Mouse (Mus musculus): ENCODE data around the gene Atp6ap1l.
"Not testable (repeated sequence)": the region's sequence is repeated elsewhere in the genome, so short reads cannot be mapped to it uniquely, and the experiment has no call there.

Gene Atp6ap1l
- long read RNA-seq, experiment 1: 0 reads
- long read RNA-seq, experiment 2: 0 reads

DNA sequence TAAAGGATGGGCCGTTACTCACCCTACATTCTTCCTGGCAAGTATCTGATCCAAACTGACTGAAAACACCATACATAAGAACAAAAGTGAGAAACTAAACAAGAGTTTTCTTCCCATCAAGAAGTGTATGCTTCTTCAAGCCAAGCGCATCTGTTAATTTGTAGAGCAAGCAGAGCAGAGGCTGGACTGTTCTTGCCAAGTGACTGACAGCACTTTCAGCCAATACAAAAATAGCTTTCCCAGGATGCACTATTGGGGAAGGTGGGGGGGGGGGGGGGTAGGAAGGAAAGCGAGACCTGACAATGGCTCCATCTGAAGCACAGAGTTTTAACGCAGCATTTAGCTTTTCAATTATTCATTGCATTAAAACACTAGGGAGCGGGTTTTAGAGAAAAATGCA lies at the start of gene Atp6ap1l:
TSS of gene Atp6ap1l (minus strand) at position 180 of the 400 bp plus-strand sequence.
- intact Hi-C loops (cut with DNase I): no loop called here

DNA sequence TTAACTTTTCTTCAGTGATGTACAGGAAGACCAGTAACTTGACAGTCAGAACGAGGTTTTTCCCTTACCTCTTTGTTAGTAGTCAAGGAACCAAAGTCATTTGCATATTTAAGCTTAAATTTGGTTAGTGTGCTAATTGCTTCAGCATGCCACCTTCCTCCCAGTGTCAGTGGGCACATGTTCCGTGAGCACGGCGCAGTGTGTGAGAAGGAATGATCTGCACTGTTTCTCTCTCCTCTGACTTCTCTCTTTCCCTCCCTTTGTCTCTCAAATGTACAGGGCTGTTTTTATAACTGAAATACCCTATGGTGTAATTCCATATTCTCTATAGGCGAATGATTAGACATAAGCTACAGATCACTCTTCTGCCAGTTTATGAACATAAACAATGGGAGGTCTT lies 34.4 kb upstream of the Atp6ap1l start:
- intact Hi-C loops (cut with DNase I): loop anchor here (10.0 kb wide), 1 partner anchor 695 kb away; no protein-coding TSS in a partner anchor

DNA sequence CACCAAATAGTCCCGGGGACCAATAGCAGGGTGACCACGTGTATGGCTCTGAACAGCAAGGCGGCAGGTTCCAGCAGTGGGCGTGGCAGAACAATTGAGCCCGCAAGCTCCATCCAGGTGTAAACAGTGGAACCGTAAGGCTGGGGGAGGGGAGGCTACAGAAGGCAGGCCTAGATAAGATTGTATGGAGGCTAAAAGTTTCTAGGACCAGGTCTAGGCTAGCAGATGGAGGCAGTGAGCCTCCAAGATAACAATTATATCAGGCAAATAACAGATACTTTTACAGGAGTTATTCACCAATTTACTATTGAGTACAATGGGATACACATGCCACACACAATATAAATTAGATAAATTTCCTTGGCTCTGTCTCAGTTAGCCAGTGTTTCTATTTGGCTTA lies 34.0 kb upstream of the Atp6ap1l start:
- intact Hi-C loops (cut with DNase I): loop anchor here (10.0 kb wide), 1 partner anchor 696 kb away; no protein-coding TSS in a partner anchor

DNA sequence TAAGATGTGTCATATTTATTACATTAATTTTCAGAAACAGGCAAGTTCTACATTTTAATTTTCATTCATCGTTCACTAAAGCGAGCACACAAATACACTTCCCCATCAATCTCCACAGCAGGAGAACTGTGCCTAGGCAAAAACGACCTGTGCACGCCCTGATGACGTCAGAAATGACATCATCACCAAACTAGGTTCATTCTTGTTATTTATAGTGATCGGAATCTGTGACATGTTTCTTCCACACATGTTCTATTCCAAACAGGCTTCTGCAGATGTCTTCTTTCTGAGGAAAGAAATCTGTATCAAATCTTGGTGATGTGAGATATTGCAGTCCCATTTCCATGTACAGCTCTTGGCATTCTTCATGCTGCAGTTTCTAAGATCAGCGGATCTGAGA lies 30.7 kb upstream of the Atp6ap1l start:
- intact Hi-C loops (cut with DNase I): loop anchor here (10.0 kb wide), 1 partner anchor 699 kb away; no protein-coding TSS in a partner anchor

DNA sequence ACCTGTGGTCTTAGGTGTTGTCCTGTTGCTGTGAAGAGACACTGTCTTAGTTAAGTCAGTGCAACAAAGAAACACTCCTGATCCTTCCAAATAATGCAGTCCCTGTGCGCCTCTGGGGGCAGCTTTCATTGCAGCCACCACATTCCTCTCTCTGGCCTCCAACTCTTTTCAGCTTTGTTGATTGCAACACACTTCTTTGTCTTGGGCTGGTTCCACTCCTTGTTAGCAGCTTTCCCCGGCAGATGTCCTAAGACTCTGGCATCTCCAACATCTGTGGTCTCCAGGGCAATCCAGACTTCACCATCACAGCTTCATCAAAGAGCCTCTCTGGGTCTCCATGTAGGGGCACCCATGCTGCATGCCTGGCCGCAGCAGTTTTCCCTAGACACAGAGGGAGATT lies 28.1 kb upstream of the Atp6ap1l start:
- intact Hi-C loops (cut with DNase I): loop anchor here (10.0 kb wide), 1 partner anchor 702 kb away; no protein-coding TSS in a partner anchor

DNA sequence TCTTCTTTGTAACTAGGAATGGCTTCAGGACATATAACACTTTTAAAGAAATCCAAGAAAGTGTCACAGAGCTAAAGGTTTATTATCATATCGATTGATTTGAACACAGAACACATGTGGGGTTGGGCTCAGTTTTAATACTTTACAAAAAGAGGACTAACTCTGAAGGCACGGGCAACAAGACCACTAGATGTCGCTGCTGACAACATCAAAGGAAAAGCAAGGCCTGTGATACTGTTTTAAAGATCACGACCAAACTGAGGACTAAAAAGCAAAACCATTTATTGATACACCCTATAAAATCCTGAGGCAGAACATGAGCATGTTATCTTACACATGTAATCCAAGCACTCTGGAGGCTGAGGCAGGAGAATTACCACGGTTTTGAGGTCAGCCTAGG lies 24.7 kb upstream of the Atp6ap1l start:
- intact Hi-C loops (cut with DNase I): loop anchor here (10.0 kb wide), 1 partner anchor 705 kb away; no protein-coding TSS in a partner anchor

DNA sequence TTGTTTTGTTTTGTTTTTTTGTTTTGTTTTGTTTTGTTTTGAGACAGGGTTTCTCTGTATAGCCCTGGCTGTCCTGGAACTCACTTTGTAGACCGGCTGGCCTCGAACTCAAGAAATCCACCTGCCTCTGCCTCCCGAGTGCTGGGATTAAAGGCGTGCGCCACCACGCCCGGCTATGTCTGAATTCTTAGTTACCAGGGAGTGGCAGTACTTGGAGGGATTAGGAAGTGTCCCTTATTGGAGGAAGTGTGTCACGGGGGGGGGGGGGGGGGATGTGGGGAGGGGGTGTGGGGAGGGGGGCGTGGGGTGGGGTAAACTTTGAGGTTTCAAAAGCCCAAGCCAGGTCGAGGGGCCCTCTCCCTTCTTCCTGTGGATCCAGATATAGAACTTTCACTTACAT lies 23.1 kb upstream of the Atp6ap1l start:
- intact Hi-C loops (cut with DNase I): not testable (repeated sequence)

DNA sequence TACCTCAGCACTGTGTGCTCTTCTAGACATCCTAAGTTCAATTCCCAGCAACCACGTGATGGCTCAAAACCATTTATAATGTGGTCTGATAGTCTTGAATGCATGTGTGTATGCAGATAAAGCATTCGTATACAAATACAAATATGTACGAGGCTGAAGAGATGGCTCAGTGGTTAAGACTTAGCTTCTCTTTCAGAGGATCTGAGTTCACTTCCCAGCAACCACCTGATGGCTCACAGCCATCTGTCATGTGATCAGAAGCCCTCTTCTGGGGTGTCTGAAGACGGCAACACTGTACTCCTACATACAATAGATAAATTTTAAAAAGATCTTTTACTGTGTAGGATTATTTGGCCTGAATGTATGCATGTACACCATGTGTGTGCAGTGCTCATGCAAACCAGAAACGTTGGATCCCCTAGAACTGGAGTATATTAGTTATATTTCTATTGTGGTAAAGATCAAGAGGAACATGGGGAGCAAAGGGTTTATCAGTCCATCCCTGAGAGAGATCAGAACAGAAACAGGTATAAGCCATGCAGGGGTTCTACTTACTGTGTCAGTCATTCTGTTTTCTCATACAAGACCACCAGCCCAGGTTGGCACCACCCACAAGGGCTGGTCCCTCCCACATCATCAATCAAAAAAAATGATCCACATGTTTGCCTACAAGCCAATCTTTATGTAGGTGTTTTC lies 21.9 kb upstream of the Atp6ap1l start:
- intact Hi-C loops (cut with DNase I): no loop called here

DNA sequence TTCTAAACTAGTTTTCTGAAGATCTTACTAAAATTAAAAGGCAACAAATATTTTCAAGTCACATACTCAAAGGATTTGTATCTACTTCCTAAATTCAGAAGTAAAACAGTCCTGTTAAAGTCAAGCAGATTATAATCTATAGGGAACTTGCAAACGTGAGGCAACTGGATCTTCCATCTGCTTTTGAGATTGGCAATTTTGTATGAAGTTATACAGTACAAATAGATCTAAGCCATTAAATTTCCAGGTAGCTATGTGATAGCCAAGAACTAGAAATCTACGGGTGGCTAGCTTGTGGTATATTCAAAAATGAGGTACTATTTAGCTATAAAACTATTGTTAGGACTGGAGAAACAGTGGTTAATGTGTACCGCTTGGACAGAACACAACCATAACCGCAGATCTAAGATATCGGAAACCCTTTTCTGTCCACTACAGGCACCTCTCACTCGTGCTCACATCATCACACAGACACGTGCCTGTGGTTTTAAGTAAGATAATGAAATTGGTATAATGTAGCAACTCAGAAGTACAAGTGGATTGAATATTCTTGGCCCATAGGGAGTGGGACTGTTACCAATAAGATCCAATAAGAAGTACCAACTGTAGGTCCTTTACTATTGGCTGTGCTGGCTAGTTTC lies 21.1 kb upstream of the Atp6ap1l start:
- intact Hi-C loops (cut with DNase I): no loop called here

DNA sequence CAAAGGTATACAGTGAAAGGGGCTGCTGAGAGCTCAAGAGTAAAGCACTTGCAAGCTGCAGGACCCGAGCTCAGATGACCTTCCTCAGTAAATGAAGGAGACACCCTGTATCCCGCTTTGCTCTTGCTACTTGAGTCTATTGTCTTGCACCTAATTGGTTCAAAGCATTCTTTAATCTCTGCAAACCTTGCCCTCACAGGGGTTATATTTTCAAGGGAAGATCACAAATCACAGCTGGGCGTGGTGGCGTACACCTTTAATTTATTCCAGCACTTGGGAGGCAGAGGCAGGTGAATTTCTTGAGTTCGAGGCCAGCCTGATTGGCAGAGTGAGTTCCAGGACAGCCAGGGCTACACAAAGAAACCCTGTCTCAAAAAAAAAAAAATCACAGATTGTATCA lies 20.0 kb upstream of the Atp6ap1l start:
- intact Hi-C loops (cut with DNase I): no loop called here

DNA sequence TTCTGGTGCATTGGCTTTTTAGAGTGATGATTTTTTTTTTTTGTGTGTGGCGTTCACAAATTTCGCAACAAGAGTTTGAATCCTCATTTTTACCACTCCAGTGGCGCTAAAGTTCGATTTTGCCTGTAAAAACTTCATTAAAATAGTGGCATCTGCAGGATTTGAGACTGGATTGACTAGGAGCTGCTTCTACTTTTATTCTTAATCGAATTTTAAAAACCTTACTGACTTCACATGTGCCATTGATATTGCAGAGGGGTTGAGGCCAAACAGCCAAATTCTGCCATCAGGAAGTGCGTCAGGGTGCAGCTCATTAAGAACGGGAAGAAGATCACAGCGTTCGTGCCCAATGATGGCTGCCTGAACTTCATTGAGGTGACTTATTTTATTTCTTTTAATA lies 18.9 kb upstream of the Atp6ap1l start:
- intact Hi-C loops (cut with DNase I): no loop called here

DNA sequence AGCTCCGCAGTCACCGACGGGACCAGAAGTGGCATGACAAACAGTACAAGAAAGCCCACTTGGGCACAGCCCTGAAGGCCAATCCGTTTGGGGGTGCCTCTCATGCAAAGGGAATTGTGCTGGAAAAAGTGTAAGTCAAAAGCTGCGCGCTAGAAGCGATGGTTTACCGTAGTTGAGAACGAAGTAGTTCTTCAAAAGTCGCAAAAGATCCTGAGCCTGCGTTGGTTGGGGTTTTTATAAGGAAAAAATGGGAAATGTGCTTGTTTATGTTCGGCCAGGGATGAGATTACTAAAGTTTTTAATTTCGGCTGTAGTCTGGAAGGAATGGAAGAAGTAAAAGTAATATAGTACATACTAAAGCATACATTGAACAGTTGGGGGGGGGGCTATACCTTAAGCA lies 18.5 kb upstream of the Atp6ap1l start:
- intact Hi-C loops (cut with DNase I): not testable (repeated sequence)

DNA sequence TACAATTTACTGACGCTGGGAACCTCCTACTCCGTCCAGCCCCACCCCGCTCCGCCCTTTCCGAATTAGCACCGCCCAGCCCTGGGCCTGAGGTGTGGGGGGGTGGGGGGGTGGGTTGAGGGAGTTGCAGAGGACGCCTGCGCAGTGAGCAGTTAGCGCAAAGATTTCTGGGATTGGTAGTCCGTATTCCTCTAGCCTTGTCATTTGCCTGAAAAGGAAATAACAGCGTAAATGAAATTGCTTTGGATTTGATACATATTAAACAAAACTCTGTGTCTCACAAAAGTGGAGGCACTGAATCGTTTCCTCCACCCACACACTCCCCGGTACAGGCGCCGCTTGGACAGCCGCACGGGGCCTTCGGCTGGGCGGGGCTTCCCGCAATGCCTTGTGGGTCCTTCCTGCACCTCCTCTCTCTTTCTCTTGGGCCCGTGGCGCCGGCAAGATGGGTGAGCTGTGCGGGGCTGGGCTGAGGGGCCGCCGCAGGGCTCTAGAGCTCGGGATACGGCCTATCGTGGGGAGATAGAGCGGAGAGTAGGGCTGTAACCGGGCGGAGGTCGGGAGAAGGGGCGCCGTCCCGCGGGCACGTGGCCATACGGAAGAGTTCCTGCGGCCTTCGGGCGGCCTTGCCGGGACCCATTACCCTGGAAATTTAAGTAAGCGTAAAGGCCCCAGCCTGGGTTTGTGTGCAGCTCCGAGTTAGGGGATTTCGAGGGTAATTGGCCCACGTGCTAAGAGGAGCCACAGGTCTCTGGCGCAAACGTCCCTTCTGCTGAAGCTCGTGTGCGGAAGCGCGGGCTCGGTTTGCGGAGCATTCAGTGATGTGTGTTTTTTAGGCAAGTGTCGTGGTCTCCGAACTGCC lies 17.8 kb upstream of the Atp6ap1l start, which contains the start of gene Rps23:
TSS of gene Rps23 (plus strand) at position 208 of the 862 bp plus-strand sequence.
- intact Hi-C loops (cut with DNase I): no loop called here

DNA sequence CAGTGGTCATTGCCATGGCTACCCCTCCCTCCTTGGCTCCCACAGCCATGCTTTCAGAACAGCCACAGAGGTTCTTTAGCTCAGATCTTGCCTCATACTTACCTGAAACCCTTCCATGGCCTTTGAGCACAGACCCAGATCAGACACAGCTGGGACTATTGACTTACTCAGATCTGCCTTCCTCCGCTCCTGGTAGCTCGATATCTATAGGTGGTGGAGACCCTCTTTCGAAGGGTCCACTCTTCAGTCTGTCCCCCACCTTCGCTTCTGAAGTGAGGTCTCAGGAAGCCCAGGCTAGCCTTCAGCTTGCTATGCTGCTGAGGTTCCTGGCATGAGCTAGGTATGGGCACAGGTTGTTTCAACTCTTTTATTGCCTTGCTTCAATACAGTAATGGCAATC lies 9.6 kb upstream of the Atp6ap1l start:
- intact Hi-C loops (cut with DNase I): no loop called here

DNA sequence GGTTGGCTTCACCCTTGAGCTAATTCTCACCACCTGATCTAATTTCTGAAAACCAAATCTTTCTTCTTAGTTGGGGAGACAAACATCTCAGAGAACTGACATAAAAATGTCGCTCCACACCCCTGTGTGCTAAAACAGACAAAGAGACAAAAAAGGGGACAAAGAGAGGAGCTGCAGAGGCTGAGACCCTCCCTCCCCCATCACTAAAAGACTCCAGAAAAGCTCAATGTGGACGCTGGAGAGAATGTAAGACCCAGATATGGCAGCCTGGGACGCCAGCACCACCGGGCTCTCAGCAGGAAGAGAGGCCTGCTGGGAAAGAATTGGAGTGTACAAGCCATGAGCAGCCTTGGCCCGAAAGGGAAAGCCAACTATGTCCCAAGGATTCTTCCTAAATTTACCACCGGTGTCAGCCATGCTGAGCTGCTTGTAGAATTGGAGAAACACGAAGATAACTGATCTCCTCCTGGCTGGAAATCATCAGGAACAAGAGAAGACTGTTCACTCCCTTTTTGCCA lies 8.6 kb upstream of the Atp6ap1l start:
- intact Hi-C loops (cut with DNase I): no loop called here

DNA sequence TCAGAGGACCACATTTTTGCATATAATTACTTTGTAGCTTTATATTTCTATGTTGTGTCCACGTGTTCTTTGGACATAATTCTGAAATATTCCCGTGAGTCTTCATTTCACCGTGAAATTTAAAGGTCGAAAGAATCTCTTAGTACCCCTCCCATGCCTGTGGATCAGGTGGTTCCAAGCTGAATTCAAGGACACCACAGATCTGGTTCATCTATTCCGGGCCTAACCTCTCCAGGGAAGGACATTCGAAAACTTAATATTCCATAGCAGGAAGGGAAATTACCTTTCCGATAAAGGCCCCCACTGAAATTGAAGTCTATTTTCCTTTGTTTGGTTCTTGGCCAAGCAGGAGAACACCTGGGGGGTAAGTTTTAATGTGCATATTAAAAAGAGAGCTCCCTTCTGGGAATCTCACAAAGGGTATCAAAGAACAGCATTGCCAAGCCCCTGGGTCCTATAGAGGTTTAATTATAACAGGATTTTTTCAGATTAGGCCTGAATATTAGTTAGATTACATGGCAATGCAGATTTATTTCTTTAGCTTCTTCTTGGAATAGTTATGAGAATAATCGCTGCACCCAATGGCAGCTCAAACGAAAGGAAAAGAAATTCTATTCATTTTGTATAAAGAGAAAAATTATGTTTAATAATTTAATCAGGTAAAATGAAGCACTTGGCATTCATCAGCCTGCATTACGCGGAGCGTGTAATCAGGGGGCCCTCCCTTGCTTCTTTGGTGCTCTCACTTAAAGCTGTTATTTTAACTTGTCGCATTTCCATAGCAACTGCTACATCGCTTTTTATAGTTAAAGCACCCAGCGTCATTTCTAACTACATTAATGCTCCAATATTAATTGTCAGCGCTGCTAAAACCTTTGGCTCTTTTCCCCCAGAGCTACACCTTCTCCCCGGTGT lies 7.9 kb upstream of the Atp6ap1l start:
- intact Hi-C loops (cut with DNase I): no loop called here

DNA sequence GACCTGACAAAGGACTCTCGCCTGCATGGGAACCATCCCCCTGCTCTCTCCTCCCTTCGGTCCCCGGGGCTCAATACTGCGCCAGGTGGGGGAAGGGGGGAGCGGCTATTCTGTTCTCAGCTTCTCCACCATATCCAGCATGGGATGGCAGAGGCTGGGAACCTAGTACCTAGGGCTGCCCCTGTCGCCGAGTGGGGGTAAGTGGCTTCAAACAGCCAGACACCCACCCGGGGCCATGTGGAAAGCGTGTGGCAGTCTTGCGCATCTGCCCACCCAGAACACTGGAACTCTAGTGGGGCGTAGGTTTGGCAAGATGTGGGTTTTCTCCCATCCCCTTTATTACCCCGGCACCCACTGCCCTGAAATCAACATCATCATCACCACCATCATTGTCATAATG lies 2.2 kb upstream of the Atp6ap1l start:
- intact Hi-C loops (cut with DNase I): no loop called here

DNA sequence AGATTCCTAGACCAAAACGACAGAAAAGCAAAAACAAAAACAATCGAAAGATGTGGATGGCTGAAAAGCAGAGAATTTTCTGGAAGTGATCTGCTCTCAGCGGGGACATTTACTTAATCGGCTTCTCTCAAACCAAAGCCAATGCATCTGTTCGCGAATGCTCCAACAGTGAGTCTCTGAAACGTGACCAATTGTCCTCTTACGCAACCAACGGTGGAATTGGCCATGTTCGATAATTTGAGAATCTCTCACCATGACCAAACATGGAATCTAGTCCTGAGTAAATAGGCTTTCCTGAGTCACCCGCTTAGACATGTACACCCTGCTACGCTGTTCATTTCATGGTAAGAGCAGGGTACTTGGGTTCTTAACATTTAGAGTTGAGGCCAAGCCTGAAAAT lies 8.3 kb downstream of the Atp6ap1l start:
- intact Hi-C loops (cut with DNase I): no loop called here

DNA sequence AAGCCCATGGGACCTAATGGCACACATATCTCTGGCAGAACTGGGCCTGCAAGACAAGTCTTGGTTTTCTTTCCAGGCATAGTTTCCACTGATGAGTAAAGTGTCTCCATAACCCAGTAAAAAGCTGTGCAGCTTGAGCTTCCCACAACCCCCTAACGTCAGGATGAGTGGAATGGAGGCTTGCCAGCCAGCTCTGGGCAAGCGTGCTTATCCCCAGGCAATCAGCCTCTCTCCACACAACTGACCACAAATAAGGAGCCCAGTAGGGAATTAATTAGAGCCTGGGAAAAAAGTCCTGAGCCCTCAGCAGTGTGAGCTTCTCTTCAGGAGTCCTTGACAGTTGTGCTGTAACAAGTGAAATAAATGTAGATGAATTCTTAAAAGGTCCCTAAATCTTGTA lies 9.1 kb downstream of the Atp6ap1l start:
- intact Hi-C loops (cut with DNase I): no loop called here

DNA sequence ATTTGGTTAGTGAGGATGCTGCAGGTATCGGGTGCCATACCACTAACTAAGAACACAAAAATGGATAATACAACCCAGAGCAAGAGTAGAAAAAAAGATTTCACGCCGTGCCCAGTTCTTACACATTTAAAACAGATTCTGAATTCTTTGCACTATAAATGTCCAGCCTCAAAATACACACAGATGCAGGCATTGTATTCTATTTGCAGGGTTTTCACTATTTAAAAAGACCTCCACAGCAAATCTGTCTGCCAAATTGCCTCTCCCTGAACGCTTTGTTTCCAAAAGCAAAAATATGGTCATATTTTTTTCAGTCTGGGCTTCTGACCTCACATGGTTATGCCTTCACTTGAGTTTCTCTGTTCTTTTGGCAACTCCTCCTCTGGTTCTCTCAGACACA lies 10.3 kb downstream of the Atp6ap1l start:
- intact Hi-C loops (cut with DNase I): no loop called here

Measured in adrenal gland (tissue).